Mouse (Mus musculus) bone marrow macrophage, adult 2 months (primary cell): ENCODE measurements around the gene Kntc1. TPM values are rescaled to one million over a fixed set of nuclear protein-coding genes. Genes with fewer than 3 reads are reported as not detected.

ENCODE experiments used
- H3K27ac ChIP-seq: 2 replicates; pipeline ENCODE4 v1.5.1; 2012; ENCODE audit warnings: low read depth, low read length; ENCODE audit not compliant: insufficient read depth
- H3K4me1 ChIP-seq: 2 replicates; pipeline ENCODE4 v1.6.1; 2012; ENCODE audit warnings: low read length; ENCODE audit not compliant: control insufficient read depth, insufficient read depth
- H3K4me3 ChIP-seq: 2 replicates; pipeline ENCODE4 v1.5.1; 2012; ENCODE audit warnings: mild to moderate bottlenecking, low read length, moderate library complexity; ENCODE audit not compliant: insufficient read depth
- CTCF ChIP-seq: IDR thresholded peaks from 2 replicates; pipeline ENCODE4 v1.5.1; 2012; ENCODE audit warnings: low read depth, mild to moderate bottlenecking, low read length, moderate library complexity
- POLR2A ChIP-seq: IDR thresholded peaks from 2 replicates; pipeline ENCODE4 v1.6.1; 2012; ENCODE audit warnings: mild to moderate bottlenecking, low read depth, low read length, borderline replicate concordance
- polyA plus RNA-seq: library from polyadenylated mRNA; stranded (reverse); fragments of >200 nt; gene quantifications from 2 replicates; pipeline ENCODE4 v1.2.4, GENCODE M21; 2012; ENCODE audit not compliant: missing spikeins, insufficient read depth, insufficient read length

Gene Kntc1
- polyA plus RNA-seq, 1 experiment, result 13.9 TPM

GRCm38 (mm10) chr5:123865365-123865764 lies 115.8 kb downstream of the Kntc1 start, which contains the start of gene Hcar2:
Gene Hcar2 (minus strand): TSS chr5:123865499.
- H3K4me3 ChIP-seq, result peak within 1 kb of the TSS; percentile 29; the same call in 1 of the 2 replicates

GRCm38 (mm10) chr5:123866457-123866856 lies 116.9 kb downstream of the Kntc1 start:
- H3K27ac ChIP-seq, result no peak overlapping the region
- TF ChIP-seq POLR2A (no peak), CTCF (no peak)
- no peak overlapping the region for H3K4me3 ChIP-seq
- peaks cover 36% of the 10 kb centered on the region for H3K4me1 ChIP-seq

More at GRCm38 (mm10) chr5:123865365-123865764, 115.8 kb downstream of the Kntc1 start, which contains the start of gene Hcar2:
- Histone ChIP-seq H3K4me1 (peaks cover 43% of the 10 kb centered on the region), H3K27ac (0 out of 2 replicates have a peak within 1 kb of the TSS, but pooled peaks have one; percentile 7)
- TF ChIP-seq POLR2A, result no peak
- TF ChIP-seq CTCF, result no peak

- H3K4me3 ChIP-seq, result no peak overlapping the region
- H3K27ac ChIP-seq, result no peak overlapping the region
- peaks cover 28% of the 10 kb centered on the region for H3K4me1 ChIP-seq
- no peak for TF ChIP-seq CTCF
Measured at GRCm38 (mm10) chr5:123869615-123870014, 120.1 kb downstream of the Kntc1 start.

Other genes starting within 250 kb of the Kntc1 start
- gene B3gnt4, start 239.3 kb upstream of the Kntc1 start, polyA plus RNA-seq, result not detected in 2 replicates
- 29.3 and 30.5 TPM in 2 replicates for gene Diablo, start 225.5 kb upstream of the Kntc1 start, polyA plus RNA-seq
- gene Gm49027, start 224.2 kb upstream of the Kntc1 start, polyA plus RNA-seq, result 0.74 TPM in 1 of 2 replicates, not detected in the other
- gene Vps33a, start 176.7 kb upstream of the Kntc1 start, polyA plus RNA-seq, result 43.2 and 44.3 TPM in 2 replicates
- gene Clip1, start 65.1 kb upstream of the Kntc1 start, polyA plus RNA-seq, result 53.6 and 73.6 TPM in 2 replicates
- gene Zcchc8, start 28.6 kb upstream of the Kntc1 start, polyA plus RNA-seq, result 92.1 and 95.1 TPM in 2 replicates
- gene Rsrc2, start 302 bp upstream of the Kntc1 start, polyA plus RNA-seq, result 116 and 123 TPM in 2 replicates
- 2.2 and 2.5 TPM in 2 replicates for gene Hcar2, start 115.8 kb downstream of the Kntc1 start, polyA plus RNA-seq
- gene Hcar1, start 130.3 kb downstream of the Kntc1 start, polyA plus RNA-seq, result not detected in 2 replicates
- gene Denr, start 157.5 kb downstream of the Kntc1 start, polyA plus RNA-seq, result 51.8 and 58.3 TPM in 2 replicates
- not detected in 2 replicates for gene Gm43518, start 177.7 kb downstream of the Kntc1 start, polyA plus RNA-seq
- 1.2 and 3.3 TPM in 2 replicates for gene Ccdc62, start 181.0 kb downstream of the Kntc1 start, polyA plus RNA-seq
- gene Hip1r, start 223.9 kb downstream of the Kntc1 start, polyA plus RNA-seq, result 0.51 and 0.64 TPM in 2 replicates